Mouse (Mus musculus): ENCODE results near the gene Clns1a.

GRCm38 (mm10) chr7:97679239-97679638 is 17.2 kb upstream of the Clns1a start:
- TF ChIP-seq GATA1 (IDR thresholded peaks at IDR 0.05; ENCODE audit: low read length) (no peak), TAL1 (IDR thresholded peaks at IDR 0.05; ENCODE audit: low read length) (no peak)

Measured in erythroblast, embryonic 14.5 days (primary cell).